Mouse (Mus musculus): ENCODE measurements around the gene Sf1. TPM values are rescaled to one million over a fixed set of nuclear protein-coding genes. Genes with fewer than 3 reads are reported as not detected.
A peak's percentile ranks its signal among the peaks of the same experiment; 100 is the strongest.

Sf1 gene
- total RNA-seq, 2 experiments from 2014 or later: 208 to 222 TPM

DNA sequence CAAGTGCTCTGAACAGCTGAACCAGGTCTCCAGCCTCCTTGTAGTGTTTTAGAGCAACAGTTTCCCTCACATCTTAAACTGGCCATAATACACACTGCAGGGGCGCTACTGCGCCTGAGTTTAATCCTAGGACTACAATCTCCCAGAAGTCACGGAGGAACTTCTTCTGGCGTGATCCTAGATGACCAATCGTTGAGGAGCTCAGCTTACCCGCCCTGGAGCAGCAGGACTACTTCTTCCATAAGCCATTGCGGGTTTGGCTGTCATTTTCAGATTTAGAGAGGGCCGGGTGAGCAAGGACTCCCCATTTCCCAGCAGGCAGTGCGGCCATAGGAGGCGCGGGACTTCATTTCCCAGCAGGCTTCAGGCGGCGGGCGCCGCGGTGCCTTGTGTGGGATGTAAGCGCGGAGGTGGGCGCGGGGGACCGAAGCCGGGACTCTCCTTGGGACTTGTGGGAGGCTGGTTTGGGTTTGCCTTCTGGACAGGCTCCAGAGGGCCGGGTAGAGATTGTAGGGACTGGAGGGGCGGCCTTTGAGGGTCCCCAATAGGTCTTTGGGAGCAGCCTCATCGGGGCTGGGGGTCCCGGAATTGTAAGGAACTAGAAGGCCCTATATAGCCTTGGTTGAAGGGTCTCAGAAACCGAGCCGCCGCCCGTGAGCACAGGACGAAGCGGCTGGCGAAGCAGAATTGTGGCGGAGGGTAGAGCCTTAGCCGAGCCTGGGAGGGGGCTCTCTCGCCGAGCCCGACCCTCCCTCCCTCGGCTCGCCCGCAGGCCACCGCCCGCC, 28.6 kb upstream of the Sf1 start, which contains the start of gene Men1:
Gene Men1 (plus strand): TSS at position 307 of the 785 bp plus-strand sequence.
- peak within 1 kb of the TSS; percentile 98 for H3K4me3 ChIP-seq
- peak; percentile 94 to 98 for DNase-seq (ENCODE audit: low spot score in 2 of 2)
- peak; percentile 72 for TF ChIP-seq CTCF (conservative IDR thresholded peaks at IDR 0.05)
- H3K27ac ChIP-seq: peak within 1 kb of the TSS; percentile 94

DNA sequence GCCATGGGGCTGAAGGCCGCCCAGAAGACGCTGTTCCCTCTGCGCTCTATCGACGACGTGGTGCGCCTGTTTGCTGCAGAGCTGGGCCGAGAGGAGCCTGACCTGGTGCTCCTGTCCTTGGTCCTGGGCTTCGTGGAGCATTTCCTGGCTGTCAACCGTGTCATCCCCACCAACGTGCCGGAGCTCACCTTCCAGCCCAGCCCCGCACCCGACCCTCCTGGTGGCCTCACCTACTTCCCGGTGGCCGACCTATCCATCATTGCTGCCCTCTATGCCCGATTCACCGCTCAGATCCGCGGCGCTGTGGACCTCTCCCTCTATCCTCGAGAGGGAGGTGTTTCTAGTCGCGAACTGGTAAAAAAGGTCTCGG, 28.0 kb upstream of the Sf1 start:
- no peak for DNase-seq (ENCODE audit: low spot score in 2 of 2)
- no peak for TF ChIP-seq CTCF (conservative IDR thresholded peaks at IDR 0.05)
- Histone ChIP-seq H3K27ac (peak overlapping the region; percentile 94), H3K4me3 (peak overlapping the region; percentile 98)

DNA sequence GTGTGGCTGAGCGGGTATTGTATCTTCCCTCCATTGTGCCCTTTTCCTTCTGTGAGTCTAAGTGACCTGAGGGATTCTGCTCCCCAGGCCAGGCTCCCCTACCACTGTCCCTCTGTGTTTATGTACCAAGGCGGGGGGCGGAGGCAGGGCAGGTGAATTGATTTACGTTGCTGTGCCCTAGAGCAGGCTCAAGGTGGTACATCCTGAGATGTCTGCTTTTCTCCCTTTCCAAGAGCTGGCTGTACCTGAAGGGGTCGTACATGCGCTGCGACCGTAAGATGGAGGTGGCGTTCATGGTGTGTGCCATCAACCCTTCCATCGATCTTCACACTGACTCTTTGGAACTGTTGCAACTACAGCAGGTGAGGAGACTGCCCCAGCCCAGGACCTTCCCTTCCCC, 26.6 kb upstream of the Sf1 start:
- no peak for DNase-seq (ENCODE audit: low spot score in 2 of 2)
- H3K27ac ChIP-seq: no peak overlapping the region
- TF ChIP-seq CTCF (conservative IDR thresholded peaks at IDR 0.05): no peak
- peak overlapping the region; percentile 98; the same call in 1 of the 2 replicates for H3K4me3 ChIP-seq

GRCm38 (mm10) chr19:6338171-6338570, 25.3 kb upstream of the Sf1 start:
- no peak overlapping the region for H3K4me3 ChIP-seq
- no peak for TF ChIP-seq CTCF (conservative IDR thresholded peaks at IDR 0.05)
- DNase-seq (ENCODE audit: low spot score in 2 of 2): no peak
- H3K27ac ChIP-seq: no peak overlapping the region

DNA sequence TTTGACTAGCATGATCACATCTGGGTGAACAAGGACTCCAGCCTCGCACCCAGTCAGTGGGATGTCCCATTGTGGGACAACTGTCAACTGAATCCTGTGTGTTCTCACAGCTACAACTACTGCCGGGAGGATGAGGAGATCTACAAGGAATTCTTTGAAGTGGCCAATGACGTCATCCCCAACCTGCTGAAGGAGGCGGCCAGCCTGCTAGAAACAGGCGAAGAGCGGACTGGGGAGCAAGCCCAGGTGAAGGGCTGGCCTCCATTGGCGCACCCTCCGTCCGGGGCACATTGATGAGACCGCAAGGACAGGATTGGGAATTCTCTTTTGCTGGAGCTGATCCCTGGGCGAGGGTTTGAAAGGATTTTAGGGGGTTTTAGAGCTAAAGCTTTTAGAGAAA, 24.8 kb upstream of the Sf1 start:
- DNase-seq (ENCODE audit: low spot score in 2 of 2): no peak
- H3K27ac ChIP-seq: no peak overlapping the region
- TF ChIP-seq CTCF (conservative IDR thresholded peaks at IDR 0.05): no peak
- H3K4me3 ChIP-seq: no peak overlapping the region

DNA sequence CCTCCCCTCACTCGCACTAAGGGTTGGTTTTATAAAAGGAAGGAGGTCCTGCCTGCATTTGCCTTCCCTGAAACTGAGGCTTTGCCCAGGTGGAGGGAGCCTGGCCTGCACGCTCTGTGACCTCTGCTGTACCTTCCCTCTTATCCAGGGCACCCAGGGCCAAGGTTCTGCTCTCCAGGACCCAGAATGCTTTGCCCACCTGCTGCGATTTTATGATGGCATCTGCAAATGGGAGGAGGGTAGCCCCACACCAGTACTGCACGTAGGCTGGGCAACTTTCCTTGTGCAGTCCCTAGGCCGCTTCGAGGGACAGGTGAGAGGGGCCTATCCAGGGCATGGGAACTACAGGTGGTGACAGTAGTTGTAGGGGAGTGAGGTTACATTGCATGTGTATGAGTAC, 24.3 kb upstream of the Sf1 start:
- Histone ChIP-seq H3K27ac (peak overlapping the region; percentile 79; the same call in 1 of the 2 replicates), H3K4me3 (no peak overlapping the region)
- DNase-seq (ENCODE audit: low spot score in 2 of 2): no peak
- TF ChIP-seq CTCF (conservative IDR thresholded peaks at IDR 0.05): no peak

- peak; percentile 46 for TF ChIP-seq CTCF (conservative IDR thresholded peaks at IDR 0.05)
- peak overlapping the region; percentile 81 for H3K4me3 ChIP-seq
- H3K27ac ChIP-seq: peak overlapping the region; percentile 79
- DNase-seq (ENCODE audit: low spot score in 2 of 2): no peak
These were observed 23.5 kb upstream of the Sf1 start for GRCm38 (mm10) chr19:6339890-6340504.

DNA sequence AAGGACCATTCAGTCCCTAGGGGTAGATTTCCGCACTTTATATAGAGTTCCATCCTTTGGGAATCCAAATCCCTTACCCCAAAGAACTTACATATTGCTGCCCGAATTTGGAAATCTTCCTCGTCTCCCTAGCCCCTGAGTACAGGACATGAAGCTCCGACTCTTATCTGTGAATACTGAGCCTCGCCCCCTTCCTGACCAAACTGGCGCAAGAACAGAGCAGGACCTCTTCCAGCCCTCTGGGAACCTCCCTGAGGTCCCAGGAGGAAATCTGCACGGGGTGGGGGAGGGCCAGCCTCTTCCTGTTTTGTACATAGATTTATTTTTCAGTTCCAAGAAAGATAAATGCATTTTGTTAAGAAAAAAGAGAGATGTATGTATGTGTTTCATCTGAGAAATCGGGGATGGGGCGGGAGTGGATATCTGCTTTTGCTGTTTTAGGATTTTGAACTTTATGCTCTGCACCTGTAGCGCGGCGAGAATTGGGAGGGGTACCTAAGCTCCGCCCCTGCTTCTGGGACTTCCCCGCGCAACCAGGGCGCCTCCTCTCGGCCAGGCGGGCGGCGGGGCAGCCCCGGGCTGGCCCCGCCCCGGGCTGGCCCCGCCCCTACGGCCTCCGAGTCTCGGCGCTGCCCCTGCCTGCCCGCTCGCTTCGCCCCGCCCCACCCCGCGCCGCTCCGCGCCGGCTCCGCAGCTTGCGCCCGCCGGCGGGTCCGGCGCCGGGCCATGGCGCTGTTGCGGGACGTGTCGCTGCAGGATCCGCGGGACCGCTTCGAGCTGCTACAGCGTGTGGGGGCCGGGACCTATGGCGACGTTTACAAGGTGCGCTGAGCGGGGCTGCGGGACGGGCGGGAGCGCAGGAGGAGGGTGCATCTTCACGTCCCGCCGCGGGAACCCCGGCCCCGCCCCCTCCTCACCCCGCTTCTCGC, 22.7 kb upstream of the Sf1 start, which contains the start of gene Map4k2:
Gene Map4k2 (plus strand): TSS at position 612 of the 929 bp plus-strand sequence.
- DNase-seq (ENCODE audit: low spot score in 2 of 2): peak; percentile 68 to 69
- Histone ChIP-seq H3K4me3 (peak within 1 kb of the TSS; percentile 81), H3K27ac (peak within 1 kb of the TSS; percentile 84)
- TF ChIP-seq CTCF (conservative IDR thresholded peaks at IDR 0.05): peak; percentile 51

DNA sequence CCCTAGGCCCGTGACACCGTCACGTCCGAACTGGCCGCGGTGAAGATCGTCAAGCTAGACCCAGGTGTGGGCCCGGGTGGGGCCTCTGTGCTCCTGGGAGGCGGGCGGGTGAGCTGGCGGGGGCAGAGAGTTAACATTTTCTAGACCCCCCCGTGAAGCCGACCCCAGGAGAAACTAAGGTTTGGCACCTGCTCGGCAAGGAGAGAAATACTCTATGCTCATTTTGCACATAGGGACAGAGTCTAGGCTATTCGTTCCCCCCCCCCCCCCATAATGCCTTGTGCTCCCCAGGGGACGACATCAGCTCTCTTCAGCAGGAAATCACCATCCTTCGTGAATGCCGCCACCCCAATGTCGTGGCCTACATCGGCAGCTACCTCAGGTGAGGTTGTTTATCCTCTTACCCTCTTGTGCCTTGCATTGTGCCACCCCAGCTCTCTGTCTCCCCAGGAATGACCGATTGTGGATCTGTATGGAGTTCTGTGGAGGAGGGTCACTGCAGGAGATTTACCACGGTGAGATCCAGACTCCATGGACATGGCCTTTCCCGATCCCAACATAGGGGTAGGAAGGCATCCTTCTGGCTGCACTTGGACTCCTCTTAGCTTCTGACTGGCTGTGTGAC, 21.9 kb upstream of the Sf1 start:
- Histone ChIP-seq H3K4me3 (peak overlapping the region; percentile 81), H3K27ac (peak overlapping the region; percentile 84)
- no peak for TF ChIP-seq CTCF (conservative IDR thresholded peaks at IDR 0.05)
- DNase-seq (ENCODE audit: low spot score in 2 of 2): no peak

GRCm38 (mm10) chr19:6342276-6342933, 21.1 kb upstream of the Sf1 start:
- no peak for TF ChIP-seq CTCF (conservative IDR thresholded peaks at IDR 0.05)
- DNase-seq (ENCODE audit: low spot score in 2 of 2): no peak
- Histone ChIP-seq H3K27ac (peak overlapping the region; percentile 84), H3K4me3 (peak overlapping the region; percentile 81)

- H3K27ac ChIP-seq: no peak overlapping the region
- TF ChIP-seq CTCF (conservative IDR thresholded peaks at IDR 0.05): no peak; the same call in none of the 2 replicates
- H3K4me3 ChIP-seq: no peak overlapping the region
- DNase-seq (ENCODE audit: low spot score in 2 of 2): no peak
These were observed 20.2 kb upstream of the Sf1 start for GRCm38 (mm10) chr19:6343066-6343925.

Measured in layer of hippocampus, adult 2 months (tissue).